Mouse (Mus musculus) left cerebral cortex, postnatal 10 days (tissue): ENCODE measurements around the gene Clpb. TPM values are rescaled to one million over a fixed set of nuclear protein-coding genes. Genes with fewer than 3 reads are reported as not detected.
A peak's percentile ranks its signal among the peaks of the same experiment; 100 is the strongest.
"Not testable (repeated sequence)": the region's sequence is repeated elsewhere in the genome, so short reads cannot be mapped to it uniquely, and the experiment has no call there.

Experiments used
- DNase-seq, 2 experiments: peaks; one replicate each; pipeline ENCODE4 v3.0.0; 2021 to 2022; ENCODE audit warnings: low spot score in 2 of 2, mixed read lengths in 1 of 2; ENCODE audit errors: extremely low spot score in 1 of 2
- intact Hi-C: fragments of 180-260 bp; cut with DNase I; formaldehyde crosslinking; loops from one replicate; pipeline ENCODE4 v1.15.1; 2025
- total RNA-seq, 2 experiments: library from RNA; stranded (reverse); gene quantifications; 2 replicates each; pipeline ENCODE4 v1.2.3; 2021

Gene Clpb
- 10 to 100 TPM; 43.9 to 44.9 TPM for total RNA-seq

- peak; percentile 93 to 95 for DNase-seq
- intact Hi-C loops: no loop called here
Measured at GRCm38 (mm10) chr7:101663514-101664159, at the start of gene Clpb. Gene Clpb, plus strand, starts transcription at chr7:101663633.

GRCm38 (mm10) chr7:101615406-101615805, 48.0 kb upstream of the Clpb start:
- DNase-seq: no peak
- intact Hi-C loops: no loop called here

GRCm38 (mm10) chr7:101616136-101616835, 47.1 kb upstream of the Clpb start:
- intact Hi-C loops: no loop called here
- no peak for DNase-seq

GRCm38 (mm10) chr7:101617438-101618165, 45.8 kb upstream of the Clpb start:
- DNase-seq: peak in 1 of 2 experiments; percentile 35
- intact Hi-C loops: no loop called here

GRCm38 (mm10) chr7:101618273-101618672, 45.2 kb upstream of the Clpb start:
- intact Hi-C loops: no loop called here

GRCm38 (mm10) chr7:101620373-101620772, 43.1 kb upstream of the Clpb start:
- peak; percentile 55 to 60 for DNase-seq
- intact Hi-C loops: loop anchor here (5.0 kb wide), 2 partner anchors 78 to 208 kb away; partner anchors contain the start of gene Gm45837

More at GRCm38 (mm10) chr7:101618273-101618672, 45.2 kb upstream of the Clpb start:
- no peak for DNase-seq

GRCm38 (mm10) chr7:101621861-101622260, 41.6 kb upstream of the Clpb start:
- intact Hi-C loops: loop anchor here (5.0 kb wide), 2 partner anchors 80 to 210 kb away; partner anchors contain the start of gene Gm45837

GRCm38 (mm10) chr7:101624283-101624682, 39.1 kb upstream of the Clpb start:
- intact Hi-C loops: loop anchor here (5.0 kb wide), 2 partner anchors 82 to 212 kb away; partner anchors contain the start of gene Gm45837
- no peak for DNase-seq

More at GRCm38 (mm10) chr7:101621861-101622260, 41.6 kb upstream of the Clpb start:
- DNase-seq: not testable (repeated sequence)

GRCm38 (mm10) chr7:101627166-101627565, 36.3 kb upstream of the Clpb start:
- intact Hi-C loops: not testable (repeated sequence)
- DNase-seq: peak in 1 of 2 experiments; percentile 27

- DNase-seq: peak in 1 of 2 experiments; percentile 42
- intact Hi-C loops: no loop called here
Measured at GRCm38 (mm10) chr7:101628481-101628880, 35.0 kb upstream of the Clpb start.

GRCm38 (mm10) chr7:101633629-101634177, 29.7 kb upstream of the Clpb start:
- intact Hi-C loops: no loop called here
- no peak for DNase-seq

GRCm38 (mm10) chr7:101634513-101634912, 28.9 kb upstream of the Clpb start:
- DNase-seq: no peak
- intact Hi-C loops: no loop called here

GRCm38 (mm10) chr7:101636056-101636455, 27.4 kb upstream of the Clpb start:
- intact Hi-C loops: no loop called here
- DNase-seq: no peak

- no peak for DNase-seq
- intact Hi-C loops: no loop called here
Measured at GRCm38 (mm10) chr7:101643879-101644278, 19.6 kb upstream of the Clpb start.

- intact Hi-C loops: loop anchor here (10.0 kb wide), 1 partner anchor 425 kb away; no protein-coding TSS in a partner anchor
- DNase-seq: no peak
Measured at GRCm38 (mm10) chr7:101649729-101650128, 13.7 kb upstream of the Clpb start.

GRCm38 (mm10) chr7:101650565-101650964, 12.9 kb upstream of the Clpb start:
- intact Hi-C loops: loop anchor here (10.0 kb wide), 1 partner anchor 424 kb away; no protein-coding TSS in a partner anchor
- DNase-seq: peak in 1 of 2 experiments; percentile 44

GRCm38 (mm10) chr7:101653681-101654209, 9.7 kb upstream of the Clpb start:
- peak; percentile 64 to 74 for DNase-seq
- intact Hi-C loops: loop anchor here (10.0 kb wide), 1 partner anchor 421 kb away; no protein-coding TSS in a partner anchor

GRCm38 (mm10) chr7:101654936-101655335, 8.5 kb upstream of the Clpb start:
- intact Hi-C loops: loop anchor here (10.0 kb wide), 1 partner anchor 420 kb away; no protein-coding TSS in a partner anchor
- DNase-seq: no peak
